Mouse (Mus musculus): Measurements from ENCODE around the gene Coro6.

GRCm38 (mm10) chr11:77503511-77503910 lies 41.3 kb downstream of the Coro6 start:
- TF ChIP-seq HCFC1 (IDR thresholded peaks at IDR 0.05; ENCODE audit: borderline replicate concordance, insufficient read depth, low read length) (no peak), ZNF384 (IDR thresholded peaks at IDR 0.05; ENCODE audit: low read depth, low read length) (no peak)

Measured in ES-E14 (cell line).